ENCODE assay signal across 24 mouse cellular contexts in genomic region chr9:34877186-34877585, GRCm38 (mm10).
DNase-seq lines count a peak whose midpoint lies in the region; ATAC-seq and TF ChIP-seq lines count a peak whose summit lies in the region.
"Had no signal": no experiment of that assay in that cellular context is flagged by ENCODE, and none has a peak within 500 bp of the region (broad histone marks: within the 10 kb centered on the region; RNA-seq: fewer than 3 reads in every experiment).

No protein-coding gene starts in this region.

- WGBS in embryonic facial prominence, embryonic 14.5 days, result 41% methylated on average over 3 of the region's 3 CpGs
- WGBS in embryonic facial prominence, embryonic 10.5 days, result 79% methylated on average over 3 of the region's 3 CpGs
- WGBS in hindbrain, embryonic 16.5 days, result 53% methylated on average over 3 of the region's 3 CpGs
- 77% methylated on average over 3 of the region's 3 CpGs for WGBS in hindbrain, embryonic 13.5 days
- WGBS in midbrain, embryonic 10.5 days, result 89% methylated on average over 3 of the region's 3 CpGs
- 64% methylated on average over 3 of the region's 3 CpGs for WGBS in midbrain, embryonic 16.5 days
- WGBS in limb, embryonic 14.5 days, result 21% methylated on average over 3 of the region's 3 CpGs

- peak; percentile 36 for DNase-seq in embryonic facial prominence, embryonic 14.5 days (ENCODE audit: low spot score)
- DNase-seq in embryonic facial prominence, embryonic 10.5 days (ENCODE audit: low spot score), result no peak
- no peak for DNase-seq in midbrain, embryonic 10.5 days (ENCODE audit: low spot score)
- peak; percentile 30 for DNase-seq in limb, embryonic 14.5 days (ENCODE audit: low spot score)
- no peak for DNase-seq in urinary bladder, postnatal 14 days (ENCODE audit: low spot score)
- DNase-seq: adrenal gland, postnatal 10 days; adrenal gland, postnatal 36 days; B cell, adult 2 months; forebrain, postnatal 0 days; gastrocnemius, postnatal 25 days; heart, adult 18-20 months had no signal

- no peak overlapping the region for H3K4me2 ChIP-seq in embryonic facial prominence, embryonic 14.5 days (ENCODE audit: low read depth, low read length)
- no peak overlapping the region for H3K4me2 ChIP-seq in hindbrain, embryonic 16.5 days (ENCODE audit: low read length)
- no peak overlapping the region for H3K4me2 ChIP-seq in hindbrain, embryonic 13.5 days
- no peak overlapping the region for H3K4me2 ChIP-seq in midbrain, embryonic 16.5 days (ENCODE audit: low read length)
- no peak overlapping the region for H3K4me2 ChIP-seq in limb, embryonic 14.5 days (replicated peaks; ENCODE audit: low read depth, low read length, severe bottlenecking)
- H3K4me2 ChIP-seq: embryonic facial prominence, embryonic 12.5 days; heart, embryonic 12.5 days; hindbrain, embryonic 12.5 days had no signal

- no peak for TF ChIP-seq POLR2A in limb, embryonic 14.5 days (IDR thresholded peaks at IDR 0.05; ENCODE audit: borderline replicate concordance, extremely low read depth, insufficient read depth, insufficient read length)

- H3K36me3 ChIP-seq in embryonic facial prominence, embryonic 14.5 days (ENCODE audit: control insufficient read depth, insufficient read depth, low read length), result no peaks in the 10 kb centered on the region
- H3K36me3 ChIP-seq in embryonic facial prominence, embryonic 10.5 days (replicated peaks), result no peaks in the 10 kb centered on the region
- H3K36me3 ChIP-seq in hindbrain, embryonic 16.5 days (ENCODE audit: control insufficient read depth, insufficient read depth, low read length), result no peaks in the 10 kb centered on the region
- H3K36me3 ChIP-seq in hindbrain, embryonic 13.5 days, result no peaks in the 10 kb centered on the region
- no peaks in the 10 kb centered on the region for H3K36me3 ChIP-seq in midbrain, embryonic 10.5 days
- no peaks in the 10 kb centered on the region for H3K36me3 ChIP-seq in midbrain, embryonic 16.5 days (ENCODE audit: control insufficient read depth, insufficient read depth, low read length)
- H3K36me3 ChIP-seq in limb, embryonic 14.5 days (ENCODE audit: control insufficient read depth, insufficient read depth, low read length), result no peaks in the 10 kb centered on the region
- H3K36me3 ChIP-seq: embryonic facial prominence, embryonic 12.5 days; G1E; heart, embryonic 12.5 days; hindbrain, embryonic 12.5 days had no signal

- no peak overlapping the region for H3K9ac ChIP-seq in embryonic facial prominence, embryonic 14.5 days (ENCODE audit: low read depth, low read length)
- H3K9ac ChIP-seq in hindbrain, embryonic 16.5 days (ENCODE audit: low read depth, low read length), result no peak overlapping the region
- no peak overlapping the region for H3K9ac ChIP-seq in hindbrain, embryonic 13.5 days
- H3K9ac ChIP-seq in midbrain, embryonic 16.5 days (ENCODE audit: low read depth, low read length), result no peak overlapping the region
- H3K9ac ChIP-seq in limb, embryonic 14.5 days (ENCODE audit: low read depth, low read length, severe bottlenecking), result no peak overlapping the region
- H3K9ac ChIP-seq: embryonic facial prominence, embryonic 12.5 days; forebrain, postnatal 0 days; heart, embryonic 12.5 days; hindbrain, embryonic 12.5 days had no signal

- no peaks in the 10 kb centered on the region for H3K27me3 ChIP-seq in embryonic facial prominence, embryonic 14.5 days (replicated peaks; ENCODE audit: control insufficient read depth, insufficient read depth, low read length)
- H3K27me3 ChIP-seq in embryonic facial prominence, embryonic 10.5 days (replicated peaks; ENCODE audit: low read depth, poor library complexity, severe bottlenecking), result peaks cover 5% of the 10 kb centered on the region
- H3K27me3 ChIP-seq in hindbrain, embryonic 16.5 days (replicated peaks; ENCODE audit: control insufficient read depth, insufficient read depth, low read length), result no peaks in the 10 kb centered on the region
- 0 out of 2 replicates have a peak, but pooled peaks cover 13% of the 10 kb centered on the region for H3K27me3 ChIP-seq in hindbrain, embryonic 13.5 days
- H3K27me3 ChIP-seq in midbrain, embryonic 10.5 days (ENCODE audit: low read depth, poor library complexity, severe bottlenecking), result peaks cover 37% of the 10 kb centered on the region
- H3K27me3 ChIP-seq in midbrain, embryonic 16.5 days (ENCODE audit: control insufficient read depth, insufficient read depth, low read depth, low read length), result no peaks in the 10 kb centered on the region
- no peaks in the 10 kb centered on the region for H3K27me3 ChIP-seq in limb, embryonic 14.5 days (ENCODE audit: control insufficient read depth, insufficient read depth, low read length)
- H3K27me3 ChIP-seq: embryonic facial prominence, embryonic 12.5 days had no signal

- no peaks in the 10 kb centered on the region for H3K4me1 ChIP-seq in embryonic facial prominence, embryonic 14.5 days (ENCODE audit: control insufficient read depth, insufficient read depth, low read length)
- H3K4me1 ChIP-seq in embryonic facial prominence, embryonic 10.5 days, result peaks cover 19% of the 10 kb centered on the region
- peaks cover 6% of the 10 kb centered on the region for H3K4me1 ChIP-seq in hindbrain, embryonic 16.5 days (ENCODE audit: control insufficient read depth, insufficient read depth, low read depth, low read length)
- peaks cover 10% of the 10 kb centered on the region for H3K4me1 ChIP-seq in hindbrain, embryonic 13.5 days (replicated peaks)
- peaks cover 31% of the 10 kb centered on the region for H3K4me1 ChIP-seq in midbrain, embryonic 10.5 days
- peaks cover 2% of the 10 kb centered on the region for H3K4me1 ChIP-seq in midbrain, embryonic 16.5 days (ENCODE audit: control insufficient read depth, insufficient read depth, low read length)
- H3K4me1 ChIP-seq in limb, embryonic 14.5 days (ENCODE audit: control insufficient read depth, insufficient read depth, low read length), result 0 out of 2 replicates have a peak, but pooled peaks cover 3% of the 10 kb centered on the region
- H3K4me1 ChIP-seq: embryonic facial prominence, embryonic 12.5 days; heart, embryonic 12.5 days had no signal

- ATAC-seq in embryonic facial prominence, embryonic 14.5 days (ENCODE audit: low read depth), result no peak
- peak; percentile 38; the same call in 1 of the 2 replicates for ATAC-seq in hindbrain, embryonic 16.5 days
- no peak for ATAC-seq in hindbrain, embryonic 13.5 days (ENCODE audit: low FRiP score)
- ATAC-seq in midbrain, embryonic 16.5 days, result no peak
- peak; percentile 65 for ATAC-seq in limb, embryonic 14.5 days (ENCODE audit: low FRiP score, low read depth)
- ATAC-seq: forebrain, embryonic 14.5 days; forebrain, postnatal 0 days; hindbrain, postnatal 0 days; inflammation-experienced regulatory T-cells, adult 6 months; intestine, embryonic 16.5 days; Patski had no signal

- H3K4me3 ChIP-seq in embryonic facial prominence, embryonic 14.5 days (ENCODE audit: low read depth, low read length), result no peak overlapping the region
- H3K4me3 ChIP-seq in embryonic facial prominence, embryonic 10.5 days, result no peak overlapping the region
- no peak overlapping the region for H3K4me3 ChIP-seq in hindbrain, embryonic 16.5 days (ENCODE audit: low read length)
- H3K4me3 ChIP-seq in hindbrain, embryonic 13.5 days, result no peak overlapping the region
- no peak overlapping the region for H3K4me3 ChIP-seq in midbrain, embryonic 10.5 days
- H3K4me3 ChIP-seq in midbrain, embryonic 16.5 days (ENCODE audit: low read depth, low read length), result no peak overlapping the region
- no peak overlapping the region for H3K4me3 ChIP-seq in limb, embryonic 14.5 days (replicated peaks; ENCODE audit: low read length)
- H3K4me3 ChIP-seq: embryonic facial prominence, embryonic 12.5 days; erythroblast, embryonic 14.5 days; heart, embryonic 12.5 days; hindbrain, embryonic 12.5 days had no signal

- H3K27ac ChIP-seq in embryonic facial prominence, embryonic 14.5 days (replicated peaks; ENCODE audit: low read depth, low read length), result no peak overlapping the region
- H3K27ac ChIP-seq in embryonic facial prominence, embryonic 10.5 days (replicated peaks), result no peak overlapping the region
- no peak overlapping the region for H3K27ac ChIP-seq in hindbrain, embryonic 16.5 days (ENCODE audit: low read depth, low read length)
- H3K27ac ChIP-seq in hindbrain, embryonic 13.5 days, result no peak overlapping the region
- H3K27ac ChIP-seq in midbrain, embryonic 10.5 days (replicated peaks), result peak overlapping the region; percentile 33; the same call in 1 of the 2 replicates
- H3K27ac ChIP-seq in midbrain, embryonic 16.5 days (ENCODE audit: low read length), result no peak overlapping the region
- H3K27ac ChIP-seq in limb, embryonic 14.5 days (replicated peaks; ENCODE audit: low read depth, low read length), result no peak overlapping the region
- H3K27ac ChIP-seq: embryonic facial prominence, embryonic 12.5 days; hindbrain, embryonic 12.5 days; hindbrain, postnatal 0 days had no signal

- H3K9me3 ChIP-seq in embryonic facial prominence, embryonic 14.5 days (ENCODE audit: control insufficient read depth, low read length), result no peaks in the 10 kb centered on the region
- no peaks in the 10 kb centered on the region for H3K9me3 ChIP-seq in embryonic facial prominence, embryonic 10.5 days
- no peaks in the 10 kb centered on the region for H3K9me3 ChIP-seq in hindbrain, embryonic 16.5 days (ENCODE audit: control insufficient read depth, low read length)
- H3K9me3 ChIP-seq in hindbrain, embryonic 13.5 days, result no peaks in the 10 kb centered on the region
- H3K9me3 ChIP-seq in midbrain, embryonic 10.5 days (replicated peaks), result no peaks in the 10 kb centered on the region
- H3K9me3 ChIP-seq in midbrain, embryonic 16.5 days (replicated peaks; ENCODE audit: control insufficient read depth, low read length, poor library complexity, severe bottlenecking), result no peaks in the 10 kb centered on the region
- H3K9me3 ChIP-seq in limb, embryonic 14.5 days (ENCODE audit: control insufficient read depth, low read length), result no peaks in the 10 kb centered on the region
- H3K9me3 ChIP-seq: embryonic facial prominence, embryonic 12.5 days; G1E; heart, embryonic 12.5 days; hindbrain, embryonic 12.5 days had no signal

Comparison
In these comparisons a context has a peak if more than half of its experiments do, and no peak if none do; other contexts are left out.
1. ATAC-seq: peak in hindbrain, embryonic 16.5 days (single experiment) and limb, embryonic 14.5 days (single experiment); none in embryonic facial prominence, embryonic 14.5 days (single experiment), hindbrain, embryonic 13.5 days (single experiment) and midbrain, embryonic 16.5 days (single experiment).
2. DNase-seq: peak in embryonic facial prominence, embryonic 14.5 days (single experiment) and limb, embryonic 14.5 days (single experiment); none in embryonic facial prominence, embryonic 10.5 days (single experiment), midbrain, embryonic 10.5 days (single experiment) and urinary bladder, postnatal 14 days (single experiment).